Mouse (Mus musculus): ENCODE measurements around the gene Ltbp3.

Gene Ltbp3

DNA sequence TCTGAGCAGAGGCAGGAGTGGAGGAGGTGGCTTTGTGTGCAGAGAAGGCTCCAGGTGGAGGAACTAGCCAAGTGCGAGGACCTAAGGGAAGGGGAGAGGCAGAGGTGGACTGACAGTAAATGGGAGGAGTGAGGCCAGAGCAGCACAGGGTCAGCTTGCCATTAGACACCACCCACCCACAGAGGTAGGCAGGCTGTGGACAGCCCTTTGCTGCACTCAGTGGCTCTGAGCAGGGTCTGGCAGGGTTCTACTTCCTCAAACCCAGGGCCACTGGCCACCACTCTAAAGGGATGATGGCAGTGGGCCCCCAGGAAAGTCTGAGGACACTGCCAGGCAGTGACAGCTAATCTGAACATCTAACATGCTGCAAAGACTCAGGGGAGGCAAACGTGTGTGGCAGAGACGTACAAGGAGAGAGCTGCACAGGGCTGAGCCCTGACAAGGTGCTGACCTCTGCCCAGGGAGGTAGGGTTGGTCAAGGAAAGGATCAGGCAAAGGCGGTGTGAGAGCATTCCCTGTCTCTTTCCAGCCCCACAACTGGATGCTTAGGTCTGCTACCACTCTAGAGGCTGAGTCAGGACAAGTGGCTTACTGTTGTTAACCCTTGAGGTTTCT is 16.7 kb upstream of the Ltbp3 start:
- DNase-seq (ENCODE audit: low spot score in 2 of 2): peak; percentile 30 to 51

DNA sequence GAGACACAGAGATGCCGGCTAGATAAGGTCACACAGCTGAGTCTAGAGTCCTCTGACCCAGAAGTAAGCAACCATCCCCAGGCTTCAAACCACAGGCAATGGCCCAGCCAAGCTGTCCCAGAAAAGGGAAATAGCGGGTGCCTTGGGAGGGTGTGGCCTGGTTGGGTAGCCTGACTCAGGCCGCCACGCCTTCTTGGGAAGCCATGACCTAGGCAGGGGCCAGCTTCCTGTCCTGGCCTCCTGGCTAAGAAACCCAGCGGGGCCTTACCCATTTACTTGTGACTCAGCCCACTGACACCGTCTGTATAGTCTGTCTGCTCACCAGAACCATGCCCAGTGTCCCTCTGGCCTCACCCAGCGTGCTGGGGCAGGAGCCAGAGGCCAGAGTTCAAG is 16.2 kb upstream of the Ltbp3 start:
- DNase-seq (ENCODE audit: low spot score in 2 of 2): peak in 1 of 2 experiments; percentile 86

DNA sequence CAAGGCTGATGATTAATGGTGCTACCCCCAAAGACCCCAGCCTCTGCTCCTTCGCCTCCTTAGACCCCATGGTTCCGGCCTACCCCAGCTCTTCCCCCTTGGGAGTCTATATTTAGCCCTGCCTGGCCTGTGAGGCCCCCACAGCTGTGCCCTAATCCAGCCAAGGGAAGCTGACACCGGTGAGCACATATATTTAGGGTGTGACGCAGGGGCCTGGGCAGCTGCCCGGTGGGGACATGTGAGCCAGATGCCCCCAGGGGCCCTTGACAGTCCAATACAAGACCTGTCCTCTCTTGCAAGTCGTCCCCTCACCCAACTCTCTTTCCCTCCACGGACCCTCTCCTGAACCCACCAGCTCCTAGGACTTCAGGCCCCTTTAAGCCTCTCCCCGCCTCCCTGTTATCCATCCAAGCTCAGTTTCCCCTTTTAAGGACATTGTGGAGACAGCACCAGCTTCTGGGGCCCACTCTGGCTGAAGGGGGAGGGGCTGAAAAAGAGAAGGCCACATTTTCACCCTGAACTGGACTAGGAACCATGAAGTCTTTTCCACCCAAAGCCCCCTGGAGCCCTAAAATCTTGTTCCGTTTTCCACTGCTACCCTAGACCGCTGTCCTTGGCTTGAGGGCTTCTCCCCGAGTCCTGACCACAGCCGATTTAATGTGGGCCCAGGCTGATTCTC is 15.5 kb upstream of the Ltbp3 start:
- peak; percentile 59 to 73 for DNase-seq (ENCODE audit: low spot score in 2 of 2)

DNA sequence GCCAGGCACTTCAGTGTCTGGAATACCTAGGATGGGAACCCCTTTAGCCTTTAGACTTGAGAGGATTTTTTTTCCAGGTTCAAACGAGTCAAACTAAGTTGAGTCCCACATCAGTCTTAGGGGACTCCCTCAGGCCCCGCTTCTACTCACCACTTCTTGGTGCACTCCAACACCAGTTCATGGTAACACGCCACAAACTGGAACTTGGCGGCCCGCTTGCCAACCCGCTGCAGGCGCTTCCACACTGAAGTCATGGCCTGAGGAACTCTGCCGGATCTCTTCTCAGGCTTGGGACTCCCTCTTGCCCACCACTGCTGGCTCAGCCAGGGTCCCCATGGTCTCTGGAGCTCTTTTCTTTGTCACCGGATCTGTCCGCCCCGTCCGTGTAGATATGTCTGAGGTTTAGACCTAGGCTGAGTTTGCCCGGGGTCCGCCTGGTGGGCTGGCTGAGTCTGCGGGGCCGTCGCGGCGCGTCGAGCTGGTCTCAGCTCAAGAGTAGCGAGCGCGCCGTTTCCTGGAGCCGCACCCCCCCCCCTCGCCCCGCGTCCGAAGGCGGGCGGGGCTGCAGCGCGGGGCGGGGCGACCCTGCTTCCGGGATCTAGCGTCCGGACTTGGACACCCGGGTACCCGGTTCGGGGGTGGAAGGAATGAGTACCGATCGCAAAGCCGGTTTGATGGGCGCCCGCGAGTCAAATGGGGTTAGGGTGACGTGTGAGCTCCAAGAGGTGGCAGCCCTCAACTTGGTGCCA is 14.8 kb upstream of the Ltbp3 start, which contains the start of gene Ehbp1l1:
Ehbp1l1 (minus strand) TSS at position 551 of the 749 bp plus-strand sequence.
- peak; percentile 85 to 88 for DNase-seq (ENCODE audit: low spot score in 2 of 2)

DNA sequence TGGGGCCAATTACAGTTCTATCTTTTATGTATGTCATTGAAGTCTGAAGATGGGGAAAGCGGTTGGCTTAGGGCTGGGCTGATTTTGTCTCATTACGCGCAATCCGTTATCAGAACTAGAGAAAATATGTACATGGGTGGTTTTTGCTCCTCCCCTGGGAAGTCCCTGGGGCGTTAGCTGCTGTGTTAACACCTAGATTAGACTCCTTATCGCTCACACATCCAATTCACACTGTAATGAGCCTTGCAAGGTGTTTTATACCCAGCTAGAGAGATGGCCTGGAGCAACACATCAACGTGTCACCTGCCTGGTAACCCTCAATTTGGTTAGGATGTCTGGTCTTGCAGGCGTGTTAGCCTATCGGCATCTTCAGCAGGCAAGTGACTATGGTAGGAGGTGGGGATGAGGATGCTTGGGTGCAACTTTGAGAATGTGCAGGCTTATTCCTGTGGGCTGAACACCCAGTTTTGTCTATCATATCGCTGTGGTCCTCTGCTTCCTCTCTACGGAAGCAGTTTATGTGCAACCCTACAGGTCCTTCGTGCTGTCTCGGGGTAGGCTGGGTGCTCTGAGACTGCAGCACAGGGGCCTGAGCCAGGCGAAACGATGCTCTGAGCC is 13.6 kb upstream of the Ltbp3 start:
- peak; percentile 62 to 66 for DNase-seq (ENCODE audit: low spot score in 2 of 2)

DNA sequence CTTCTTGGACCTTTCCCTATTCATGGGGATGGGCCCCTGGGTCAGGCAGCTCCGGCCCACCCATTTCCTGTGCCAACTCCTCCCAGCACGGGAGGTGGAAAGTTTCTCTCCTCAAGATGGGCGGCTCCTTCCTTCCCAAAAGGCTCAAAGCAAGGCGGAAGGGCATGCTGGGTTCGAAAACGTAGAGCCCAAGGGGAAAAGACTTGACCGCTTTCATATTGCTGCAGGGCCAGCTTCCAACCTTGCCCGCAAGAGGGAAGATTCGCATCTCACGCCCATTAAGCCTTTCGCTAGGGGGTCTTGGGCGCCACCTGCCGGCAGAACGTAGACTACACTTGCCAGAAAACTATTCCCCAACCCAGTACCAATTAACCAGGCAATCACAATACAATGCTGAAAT is 13.0 kb upstream of the Ltbp3 start:
- DNase-seq (ENCODE audit: low spot score in 2 of 2): peak; percentile 96 to 98

DNA sequence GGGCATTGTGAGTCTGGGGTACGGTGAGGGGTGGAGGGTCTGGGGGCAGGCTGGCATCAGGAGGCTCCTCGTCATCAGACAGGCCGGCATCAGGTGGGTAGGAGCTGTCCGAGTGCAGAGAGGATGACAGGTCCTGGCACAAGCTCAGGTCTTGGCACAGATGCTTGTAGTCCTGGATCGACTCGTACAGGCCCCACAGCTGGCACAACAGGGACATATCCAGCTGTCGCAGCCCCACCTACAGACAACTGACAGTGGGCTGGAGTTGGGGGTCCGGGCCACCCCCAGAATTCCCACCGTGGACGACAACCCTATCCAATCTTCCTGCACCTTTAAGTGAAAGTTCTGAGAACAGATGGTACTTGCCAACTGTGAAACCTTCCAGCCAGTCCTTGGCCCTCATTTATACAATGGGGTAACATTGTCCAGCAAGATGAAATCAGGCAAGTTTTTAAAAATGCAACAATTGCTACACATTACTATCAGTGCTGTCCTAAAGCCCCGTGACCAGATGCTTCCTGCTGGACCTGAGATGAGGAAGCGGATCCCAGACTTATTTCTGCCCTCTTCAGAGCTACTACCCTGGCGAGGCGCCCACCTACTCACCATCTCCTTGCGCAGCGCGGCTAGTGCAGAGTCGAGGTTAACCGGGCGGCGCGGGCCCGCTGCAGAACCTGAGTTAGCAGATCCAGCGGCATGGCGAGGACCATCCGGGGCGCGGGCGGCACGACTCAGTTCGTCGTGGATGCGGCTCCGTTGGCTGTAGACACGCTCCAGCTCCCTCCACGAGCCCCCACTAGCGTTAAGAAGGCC is 11.9 kb upstream of the Ltbp3 start:
- DNase-seq (ENCODE audit: low spot score in 2 of 2): peak; percentile 49 to 69

DNA sequence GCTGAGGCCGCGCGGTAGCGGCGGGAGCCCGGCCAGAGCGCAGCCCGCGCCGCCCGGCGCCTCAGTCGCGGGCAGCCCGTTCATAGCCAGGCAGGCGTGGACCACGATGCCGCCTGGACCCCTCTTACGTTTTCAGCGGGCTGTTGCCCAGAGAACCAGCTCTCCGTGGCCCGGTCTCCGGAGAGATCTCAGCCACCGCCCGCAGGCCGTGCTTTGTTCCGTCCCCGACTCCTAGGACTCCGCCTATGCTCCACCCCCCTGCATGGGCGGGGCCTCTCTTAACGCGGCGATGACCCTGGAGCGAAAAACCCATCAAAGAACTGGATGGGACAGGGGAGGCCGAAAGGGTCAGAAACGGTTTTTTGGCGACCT is 11.3 kb upstream of the Ltbp3 start, which contains the start of gene Fam89b:
Fam89b (minus strand) TSS at position 210 of the 372 bp plus-strand sequence.
- DNase-seq (ENCODE audit: low spot score in 2 of 2): peak; percentile 84 to 94

DNA sequence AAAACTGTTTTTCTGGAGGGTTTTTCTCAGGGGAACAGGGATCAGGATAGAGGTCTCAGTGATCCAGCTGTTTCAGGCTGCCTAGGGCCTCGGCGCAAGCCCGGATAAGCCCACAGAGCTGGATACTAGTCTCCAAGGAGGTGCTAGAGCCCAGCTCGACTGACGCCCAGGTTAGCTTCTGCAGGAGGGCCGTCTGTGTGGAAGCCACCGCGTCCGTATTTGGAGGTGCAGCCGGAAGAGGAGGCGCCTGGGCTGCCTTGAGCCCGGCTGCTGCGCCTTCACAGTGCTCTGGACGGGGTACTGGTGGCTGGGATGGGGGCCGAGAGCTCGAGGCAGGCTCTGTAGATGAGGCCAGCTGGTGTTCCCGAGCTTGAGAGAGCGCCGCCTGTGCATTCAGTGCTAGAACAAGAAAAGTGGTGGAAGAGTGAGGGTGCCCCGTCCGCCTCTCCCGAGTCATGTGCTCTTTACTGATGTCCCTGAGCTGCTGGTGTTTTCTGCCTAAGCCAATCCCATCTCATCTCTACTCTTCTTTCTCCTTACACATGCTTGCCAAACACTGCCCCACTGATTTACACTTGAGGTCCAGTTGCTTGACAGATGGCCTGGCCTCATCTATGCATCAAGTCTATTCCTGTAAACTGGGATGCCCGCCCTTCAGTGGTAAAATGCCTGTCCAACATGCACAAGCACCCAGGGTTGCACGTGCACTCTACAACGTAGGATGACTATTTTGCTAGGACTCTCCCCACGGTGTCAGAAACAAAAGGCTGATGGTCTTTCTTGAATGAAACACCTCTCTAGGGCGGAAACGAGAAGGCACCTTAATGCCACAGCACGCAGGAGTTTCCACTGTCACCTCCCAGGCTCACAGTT is 10.2 kb upstream of the Ltbp3 start:
- peak in 1 of 2 experiments; percentile 74 for DNase-seq (ENCODE audit: low spot score in 2 of 2)

DNA sequence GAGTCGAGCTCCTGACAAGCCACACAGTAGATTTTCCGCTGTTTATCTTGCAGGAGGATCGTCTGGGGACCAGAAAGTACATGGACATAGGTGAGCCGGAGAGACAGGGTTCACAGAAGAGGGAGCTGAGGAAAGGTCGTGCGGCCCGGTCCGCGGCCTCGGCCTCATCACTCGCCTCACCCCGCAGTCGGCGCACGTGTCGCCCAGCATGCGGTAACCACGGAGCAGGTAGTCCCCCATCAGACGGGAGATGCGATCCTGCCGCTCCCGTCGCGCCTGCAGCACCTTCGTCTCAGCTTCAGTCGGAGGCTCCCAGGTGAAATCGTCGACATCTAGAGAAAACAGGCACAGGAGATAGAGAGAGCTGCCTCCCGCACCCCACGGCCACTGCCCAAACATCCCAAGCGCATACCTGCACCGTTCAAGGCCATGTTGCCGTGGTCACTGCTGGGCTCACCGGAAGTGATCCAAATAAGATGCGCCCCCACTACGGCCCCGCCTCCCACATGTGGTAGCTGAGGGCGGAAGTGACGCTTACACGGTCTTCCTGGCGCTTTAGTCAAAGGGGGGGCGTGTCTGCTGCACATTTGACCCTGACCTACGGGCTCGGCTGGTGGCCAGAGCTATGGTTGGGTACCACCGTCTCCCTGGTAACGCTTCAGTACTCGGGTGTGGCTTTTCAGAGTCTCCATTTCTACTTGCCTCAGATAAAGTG is 9.3 kb upstream of the Ltbp3 start:
- DNase-seq (ENCODE audit: low spot score in 2 of 2): peak; percentile 72 to 91

DNA sequence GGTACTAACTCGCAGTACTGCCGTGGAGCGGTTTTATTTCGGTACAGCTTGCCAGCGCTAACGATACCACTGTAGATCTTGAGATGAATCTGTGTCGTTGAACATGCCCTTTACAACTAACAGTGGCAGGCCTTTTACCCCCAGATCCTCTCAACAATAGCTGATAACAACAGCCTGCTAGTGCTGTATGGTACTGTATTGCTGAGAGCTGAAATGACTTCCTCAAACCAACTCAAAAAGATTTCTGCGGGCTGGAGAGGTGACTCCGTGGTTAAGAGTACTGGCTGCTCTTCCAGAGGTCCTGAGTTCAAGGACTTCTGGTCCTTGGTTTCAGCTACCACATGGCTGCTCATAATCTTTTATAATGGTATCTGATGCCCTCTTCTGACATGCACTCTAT is 6.4 kb upstream of the Ltbp3 start:
- no peak for DNase-seq (ENCODE audit: low spot score in 2 of 2)

DNA sequence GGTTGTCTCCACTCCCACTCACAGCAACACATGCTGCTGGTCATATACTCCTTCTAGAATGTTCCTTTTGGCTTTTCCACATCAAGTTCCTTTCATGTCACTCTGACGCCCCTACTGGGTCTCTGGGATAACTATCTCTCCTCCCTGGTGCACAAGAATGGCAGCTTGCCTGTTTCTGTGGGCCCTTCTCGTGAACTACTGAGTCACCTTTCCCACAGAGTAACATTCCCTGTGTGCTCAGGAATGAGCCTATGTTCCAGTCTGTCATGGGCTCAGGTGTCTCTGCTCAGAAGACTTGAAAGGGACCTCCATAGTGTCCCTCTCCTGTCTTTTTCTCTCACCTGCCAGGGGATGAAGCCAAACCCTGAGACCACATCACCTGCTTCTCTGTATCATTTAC is 1.3 kb upstream of the Ltbp3 start:
- DNase-seq (ENCODE audit: low spot score in 2 of 2): no peak

DNA sequence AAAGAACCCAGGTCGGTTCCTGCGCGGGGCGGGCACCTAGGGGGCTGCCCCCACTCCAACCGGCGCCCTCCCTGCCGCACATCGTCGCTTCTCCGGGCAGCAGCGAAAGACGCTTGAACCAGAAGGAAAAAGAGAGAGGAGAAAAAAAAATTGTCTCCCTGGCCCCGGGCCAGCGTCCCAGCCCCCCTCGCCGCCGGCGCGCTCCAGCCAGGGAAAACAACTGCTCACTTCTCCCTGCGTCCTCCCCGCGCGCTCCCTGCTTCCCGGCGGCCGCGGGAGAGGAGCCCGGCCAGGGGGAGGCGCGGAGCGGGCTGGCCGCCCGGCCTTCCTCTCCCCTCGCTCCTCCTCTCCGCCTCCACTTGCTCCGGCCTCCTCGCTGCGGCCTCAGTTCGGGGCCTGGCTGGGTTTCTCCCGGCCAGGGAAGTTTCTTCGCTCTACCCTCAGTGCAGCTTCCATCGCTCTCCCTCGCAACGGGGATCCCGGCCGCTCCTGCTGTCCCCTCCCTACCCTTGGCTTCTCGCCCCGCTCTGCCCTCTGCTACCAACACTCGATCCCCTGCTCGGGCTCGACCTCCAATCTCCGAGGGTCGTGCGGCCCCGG is 1.0 kb downstream of the Ltbp3 start:
- no peak for DNase-seq (ENCODE audit: low spot score in 2 of 2)

DNA sequence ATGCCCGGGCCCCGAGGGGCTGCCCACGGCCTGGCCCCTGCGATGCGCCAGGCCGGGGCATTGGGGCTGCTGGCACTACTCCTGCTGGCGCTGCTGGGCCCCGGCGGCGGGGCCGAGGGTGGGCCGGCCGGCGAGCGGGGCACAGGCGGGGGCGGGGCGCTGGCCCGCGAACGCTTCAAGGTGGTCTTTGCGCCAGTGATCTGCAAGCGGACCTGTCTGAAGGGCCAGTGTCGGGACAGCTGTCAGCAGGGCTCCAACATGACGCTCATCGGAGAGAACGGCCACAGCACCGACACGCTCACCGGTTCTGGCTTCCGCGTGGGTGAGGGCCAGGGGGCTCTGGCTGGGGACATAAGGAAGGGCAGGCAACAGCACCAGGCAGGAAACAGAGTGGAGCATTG is 1.5 kb downstream of the Ltbp3 start:
- no peak for DNase-seq (ENCODE audit: low spot score in 2 of 2)

DNA sequence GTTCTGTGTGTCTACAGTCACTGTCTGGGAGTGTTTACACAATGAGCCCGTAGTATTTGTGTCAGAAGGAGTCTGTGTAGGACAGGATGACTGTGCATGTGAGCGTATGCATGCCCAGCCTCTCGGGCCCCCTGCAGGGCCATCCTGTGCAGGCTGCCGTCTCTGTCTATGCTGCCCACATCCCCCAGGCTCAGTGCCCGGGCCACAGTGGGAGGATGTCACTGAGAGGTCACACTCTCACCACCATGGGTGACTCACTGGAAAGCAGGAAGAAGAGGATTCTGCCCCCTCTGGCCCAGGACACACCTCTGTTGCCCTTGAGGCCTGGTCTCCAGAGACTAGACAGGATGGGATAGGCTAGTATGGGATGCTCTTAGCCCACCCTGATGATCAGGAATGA is 2.9 kb downstream of the Ltbp3 start:
- no peak for DNase-seq (ENCODE audit: low spot score in 2 of 2)

DNA sequence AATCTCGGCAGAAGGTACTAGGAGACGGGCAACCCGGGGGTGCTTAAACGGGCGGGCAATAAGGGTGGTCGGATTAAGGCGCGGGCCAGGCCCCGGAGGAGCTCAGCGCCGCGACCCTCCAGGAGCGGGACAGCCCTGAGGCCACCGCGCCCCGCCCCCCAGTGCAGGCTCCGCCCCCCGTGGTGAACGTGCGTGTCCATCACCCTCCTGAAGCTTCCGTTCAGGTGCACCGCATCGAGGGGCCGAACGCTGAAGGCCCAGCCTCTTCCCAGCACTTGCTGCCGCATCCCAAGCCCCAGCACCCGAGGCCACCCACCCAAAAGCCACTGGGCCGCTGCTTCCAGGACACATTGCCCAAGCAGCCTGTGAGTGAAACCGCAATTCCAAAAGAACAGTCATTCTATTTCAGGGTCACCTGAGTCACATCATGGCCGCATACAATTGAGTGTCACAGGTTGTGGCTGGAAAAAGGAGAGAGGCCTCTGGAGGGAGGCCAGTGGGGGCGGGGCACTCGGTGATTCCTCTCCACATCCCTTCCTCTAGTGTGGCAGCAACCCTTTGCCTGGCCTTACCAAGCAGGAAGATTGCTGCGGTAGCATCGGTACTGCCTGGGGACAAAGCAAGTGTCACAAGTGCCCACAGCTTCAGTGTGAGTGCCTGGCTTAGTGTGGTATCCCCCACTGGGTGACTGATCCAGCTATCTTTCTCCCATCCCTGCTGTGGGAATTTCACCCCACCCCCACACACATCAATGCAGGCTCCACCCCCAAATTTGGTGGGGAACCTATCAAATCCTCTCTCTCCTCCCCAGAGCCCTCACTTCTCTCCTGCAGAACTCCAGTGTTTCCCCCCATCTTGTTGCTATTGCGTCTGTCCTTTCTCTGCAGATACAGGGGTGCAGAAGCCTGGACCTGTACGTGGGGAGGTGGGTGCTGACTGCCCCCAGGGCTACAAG is 5.3 kb downstream of the Ltbp3 start:
- DNase-seq (ENCODE audit: low spot score in 2 of 2): no peak

DNA sequence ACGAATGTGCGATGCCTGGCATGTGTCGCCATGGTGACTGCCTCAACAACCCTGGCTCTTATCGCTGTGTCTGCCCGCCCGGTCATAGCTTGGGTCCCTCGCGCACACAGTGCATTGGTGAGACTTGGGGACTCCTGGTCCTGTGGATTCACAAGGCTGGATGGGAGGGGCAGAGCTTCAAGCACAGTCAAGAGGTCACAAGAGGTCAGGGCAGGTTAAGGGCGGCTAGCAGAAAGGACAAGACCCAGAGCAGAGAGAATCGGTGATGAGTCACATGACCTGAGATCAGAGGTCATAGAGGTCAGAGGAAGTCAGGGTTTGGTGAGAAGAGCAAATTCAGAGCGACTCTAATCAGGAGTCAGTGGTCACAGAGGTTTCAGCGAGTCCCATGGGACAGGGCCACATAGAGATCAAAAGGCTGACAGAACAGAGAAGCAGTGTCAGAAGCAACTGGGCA is 6.2 kb downstream of the Ltbp3 start:
- no peak for DNase-seq (ENCODE audit: low spot score in 2 of 2)

DNA sequence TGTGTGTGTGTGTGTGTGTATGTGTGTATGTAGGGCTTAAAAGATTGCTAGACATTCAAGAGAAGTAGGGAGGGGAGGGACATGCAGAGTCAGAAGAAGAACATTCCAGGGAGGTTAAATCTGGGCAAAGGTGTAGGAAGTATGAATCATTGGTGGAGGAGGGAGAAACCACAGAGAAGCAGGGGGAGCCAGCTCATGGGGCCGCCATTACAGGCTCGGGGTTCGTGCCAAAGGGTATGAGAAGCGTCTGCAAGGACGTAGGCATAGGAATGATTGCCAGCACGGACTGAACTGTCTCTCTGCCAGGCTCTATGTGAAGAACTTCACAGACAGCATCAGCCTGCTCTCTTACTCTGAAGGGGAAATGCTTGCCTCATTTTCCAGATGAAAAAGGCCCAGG is 8.8 kb downstream of the Ltbp3 start:
- DNase-seq (ENCODE audit: low spot score in 2 of 2): no peak
